Mouse (Mus musculus): ENCODE measurements at regions not wholly inside any gene's neighbourhood (a gene's known extent, or its start where the extent isn't known, plus 50 kb on each side); places are given as distances from the start of the nearest gene placed in this dataset.
"Not testable (repeated sequence)": the region's sequence is repeated elsewhere in the genome, so short reads cannot be mapped to it uniquely, and the experiment has no call there.

DNA sequence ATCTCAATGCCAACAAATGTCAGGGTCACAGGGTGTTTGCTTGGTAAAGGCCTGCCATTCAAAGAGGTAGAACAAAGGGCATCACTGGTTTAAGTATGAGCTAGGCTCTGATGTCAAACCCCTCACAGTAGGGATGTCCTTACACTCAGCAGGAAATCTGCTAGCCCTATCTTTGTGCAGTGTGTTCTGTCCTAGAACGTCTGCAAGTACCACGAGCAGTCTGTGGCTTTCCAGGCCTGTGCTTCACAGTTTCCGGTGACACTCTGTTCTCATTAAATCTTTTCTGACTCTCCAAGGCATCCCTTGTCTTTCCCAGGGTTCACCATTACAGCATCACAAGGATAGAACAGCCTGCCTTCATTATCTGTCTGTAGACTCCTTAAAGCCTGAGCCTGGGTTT lies 174.3 kb upstream of the Akr1e1 start:
- Histone ChIP-seq H3K4me1 (ENCODE audit: control insufficient read depth in 1 of 2, insufficient read depth in 2 of 2) (no peaks in the 10 kb centered on the region), H3K4me2 (ENCODE audit: insufficient read depth, low read depth, poor library complexity, severe bottlenecking) (no peak overlapping the region), H3K27ac (ENCODE audit: insufficient read depth, low read depth) (no peak overlapping the region), H3K79me2 (replicated peaks; ENCODE audit: control insufficient read depth, extremely low read depth, insufficient read depth, poor library complexity, severe bottlenecking) (no peaks in the 10 kb centered on the region), H3K4me3 (replicated peaks in 1 of 3; ENCODE audit: low read depth in 2 of 3, low read length in 2 of 3, poor library complexity in 1 of 3) (no peak overlapping the region), H3K9me3 (replicated peaks; ENCODE audit: low read length) (no peaks in the 10 kb centered on the region), H3K36me3 (replicated peaks in 1 of 2; ENCODE audit: control insufficient read depth in 1 of 2, insufficient read depth in 1 of 2, low read length in 1 of 2) (no peaks in the 10 kb centered on the region), H3K9ac (ENCODE audit: insufficient read depth, low read depth) (no peak overlapping the region), H3K27me3 (replicated peaks) (no peaks in the 10 kb centered on the region)
- no peak for DNase-seq (ENCODE audit: extremely low read depth)
- in situ Hi-C loops (cut with MboI; ENCODE audit: low pct_ligation_motif_present, low pct_unique_long_range_greater_than_20kb, low sequenced_read_pairs) (no loop called here), dilution Hi-C loops (cut with MboI; ENCODE audit: extremely low pct_ligation_motif_present, extremely low pct_unique_long_range_greater_than_20kb, low sequenced_read_pairs) (no loop called here)
- TF ChIP-seq TCF12 (IDR thresholded peaks at IDR 0.05; ENCODE audit: low read depth, low read length) = no peak
- no peak for TF ChIP-seq POLR2AphosphoS2 (IDR thresholded peaks at IDR 0.05; ENCODE audit: low read depth, low read length)
- no peak for TF ChIP-seq PAX5 (IDR thresholded peaks at IDR 0.05; ENCODE audit: low read length)
- no peak for TF ChIP-seq POLR2A (IDR thresholded peaks at IDR 0.05; ENCODE audit: low read depth, low read length)
- TF ChIP-seq GABPA (IDR thresholded peaks at IDR 0.05; ENCODE audit: insufficient replicate concordance, low read depth, low read length) = no peak
- no peak for TF ChIP-seq ZNF384 (IDR thresholded peaks at IDR 0.05; ENCODE audit: low read depth, low read length)
- no peak for TF ChIP-seq MAZ (IDR thresholded peaks at IDR 0.05; ENCODE audit: low read depth, low read length)
- TF ChIP-seq ZC3H11A (IDR thresholded peaks at IDR 0.05; ENCODE audit: low read depth, low read length) = no peak
- TF ChIP-seq IRF4 (IDR thresholded peaks at IDR 0.05; ENCODE audit: low read depth, low read length) = no peak
- no peak for TF ChIP-seq RAD21 (IDR thresholded peaks at IDR 0.05; ENCODE audit: low read depth, low read length)
- no peak for TF ChIP-seq KAT2A (IDR thresholded peaks at IDR 0.05; ENCODE audit: insufficient replicate concordance, low read length)
- TF ChIP-seq ZMIZ1 (IDR thresholded peaks at IDR 0.05; ENCODE audit: low read depth, low read length) = no peak
- no peak for TF ChIP-seq UBTF (IDR thresholded peaks at IDR 0.05; ENCODE audit: low read depth, low read length)
- TF ChIP-seq MEF2A (IDR thresholded peaks at IDR 0.05; ENCODE audit: borderline replicate concordance, low read depth, low read length) = no peak
- no peak for TF ChIP-seq MAFK (IDR thresholded peaks at IDR 0.05; ENCODE audit: insufficient replicate concordance, low read length)
- TF ChIP-seq NELFE (IDR thresholded peaks at IDR 0.05; ENCODE audit: low read depth, low read length) = no peak
- no peak for TF ChIP-seq USF1 (IDR thresholded peaks at IDR 0.05; ENCODE audit: low read depth, low read length)
- TF ChIP-seq CHD1 (IDR thresholded peaks at IDR 0.05; ENCODE audit: low read depth, low read length) = no peak

DNA sequence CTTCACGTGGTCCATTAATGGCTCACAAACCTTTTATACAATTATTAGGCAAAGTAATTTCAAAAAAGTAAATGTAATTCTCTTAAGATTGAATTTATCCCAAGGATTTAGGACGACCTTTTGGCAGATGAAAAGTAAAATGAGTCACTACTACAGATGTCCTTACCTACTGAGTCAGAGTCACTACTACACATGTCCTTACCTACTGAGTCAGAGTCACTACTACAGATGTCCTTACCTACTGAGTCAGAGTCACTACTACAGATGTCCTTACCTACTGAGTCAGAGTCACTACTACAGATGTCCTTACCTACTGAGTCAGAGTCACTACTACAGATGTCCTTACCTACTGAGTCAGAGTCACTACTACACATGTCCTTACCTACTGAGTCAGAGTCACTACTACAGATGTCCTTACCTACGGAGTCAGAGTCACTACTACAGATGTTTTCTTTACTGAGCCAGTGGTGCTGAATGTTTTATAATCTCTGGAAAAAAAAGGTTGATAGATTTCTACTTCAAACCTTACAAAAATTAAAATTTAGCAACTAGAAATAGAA lies 169.4 kb upstream of the Akr1e1 start:
- H3K27me3 ChIP-seq (replicated peaks); H3K79me2 ChIP-seq (replicated peaks; ENCODE audit: control insufficient read depth, extremely low read depth, insufficient read depth, poor library complexity, severe bottlenecking); H3K9me3 ChIP-seq (replicated peaks; ENCODE audit: low read length); dilution Hi-C loops (cut with MboI; ENCODE audit: extremely low pct_ligation_motif_present, extremely low pct_unique_long_range_greater_than_20kb, low sequenced_read_pairs); H3K4me2 ChIP-seq (ENCODE audit: insufficient read depth, low read depth, poor library complexity, severe bottlenecking); H3K9ac ChIP-seq (ENCODE audit: insufficient read depth, low read depth); H3K27ac ChIP-seq (ENCODE audit: insufficient read depth, low read depth); H3K4me1 ChIP-seq (ENCODE audit: control insufficient read depth in 1 of 2, insufficient read depth in 2 of 2); DNase-seq (ENCODE audit: extremely low read depth); H3K36me3 ChIP-seq (replicated peaks in 1 of 2; ENCODE audit: control insufficient read depth in 1 of 2, insufficient read depth in 1 of 2, low read length in 1 of 2); H3K4me3 ChIP-seq (replicated peaks in 1 of 3; ENCODE audit: low read depth in 2 of 3, low read length in 2 of 3, poor library complexity in 1 of 3); in situ Hi-C loops (cut with MboI; ENCODE audit: low pct_ligation_motif_present, low pct_unique_long_range_greater_than_20kb, low sequenced_read_pairs): not testable (repeated sequence)
